Mouse (Mus musculus): ENCODE results near the gene Znrf2.

The Znrf2 gene

DNA sequence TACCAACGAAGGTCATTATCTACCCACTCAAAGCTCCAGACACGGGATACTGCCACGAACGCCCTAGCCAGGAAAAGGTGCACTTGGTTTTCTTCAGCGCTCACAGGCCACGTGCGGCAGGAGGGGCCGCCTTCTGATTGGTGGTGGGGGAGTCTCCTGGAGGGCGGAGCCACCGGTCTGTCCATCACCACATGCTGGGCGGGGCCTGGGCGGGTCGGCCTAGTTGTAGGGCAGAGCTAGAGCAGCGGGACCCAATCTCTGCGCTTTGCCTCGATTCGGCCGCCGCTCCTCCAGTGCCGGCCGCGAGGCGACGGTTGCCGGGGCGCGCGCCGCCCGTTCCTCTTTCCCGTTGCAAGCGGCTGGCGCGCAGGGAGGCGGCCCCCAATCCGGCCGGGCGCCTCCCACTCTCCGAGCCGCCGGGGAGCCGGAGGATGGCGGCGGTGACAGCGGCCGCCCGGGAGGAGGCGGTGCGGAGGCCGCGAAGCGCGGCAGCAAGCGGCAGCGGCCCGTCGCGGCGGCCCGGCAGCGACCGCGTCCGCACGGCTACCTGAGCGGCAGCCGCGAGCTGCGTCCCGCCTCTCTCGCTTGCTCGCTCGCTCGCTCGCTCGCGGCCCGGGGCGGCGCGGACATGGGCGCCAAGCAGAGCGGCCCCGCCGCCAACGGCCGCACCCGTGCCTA is at the start of gene Znrf2:
Gene Znrf2 (plus strand): TSS at position 529 of the 678 bp plus-strand sequence.
- peak; percentile 93 for DNase-seq (ENCODE audit: extremely low read depth, insufficient read length, low spot score)

DNA sequence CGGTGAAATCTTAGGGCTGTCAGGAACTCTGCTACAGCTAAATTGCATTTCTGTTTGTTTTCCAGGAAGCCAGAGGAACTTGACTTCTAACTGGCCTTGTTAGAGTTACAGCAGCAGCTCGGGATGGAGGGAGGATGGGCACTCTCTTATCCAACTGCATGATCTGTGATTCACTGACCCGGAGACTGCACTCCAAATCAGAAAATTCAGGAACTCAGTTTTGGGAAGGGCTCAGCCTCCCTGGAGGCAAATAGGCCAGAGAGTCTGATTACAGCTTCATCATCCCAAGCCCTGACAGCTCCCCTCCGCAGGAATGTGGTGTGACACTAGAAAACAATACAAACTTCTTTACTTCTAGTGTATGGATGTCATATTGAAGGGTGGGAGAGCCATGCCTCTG is 49.0 kb upstream of the Znrf2 start:
- no peak for DNase-seq (ENCODE audit: extremely low read depth, insufficient read length, low spot score)

DNA sequence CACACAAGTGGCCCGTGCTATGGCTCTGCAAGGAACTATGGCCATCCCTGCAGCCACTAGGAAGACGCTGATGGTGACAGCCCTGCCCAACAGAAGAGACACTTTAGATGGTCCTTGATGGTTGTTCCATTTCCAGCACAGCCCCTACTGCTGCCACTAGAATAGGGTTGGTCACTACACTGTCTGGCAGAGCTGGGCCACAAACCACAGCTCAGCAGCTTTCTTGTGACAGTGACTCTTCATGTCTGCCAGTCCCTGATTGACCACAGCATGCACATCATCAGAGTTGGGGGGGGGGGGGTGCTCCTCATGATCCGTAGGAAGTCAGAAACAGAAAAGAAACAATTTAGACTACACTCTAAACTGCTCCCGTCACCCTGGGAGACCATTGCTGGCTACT is 46.0 kb upstream of the Znrf2 start:
- no peak for DNase-seq (ENCODE audit: extremely low read depth, insufficient read length, low spot score)

DNA sequence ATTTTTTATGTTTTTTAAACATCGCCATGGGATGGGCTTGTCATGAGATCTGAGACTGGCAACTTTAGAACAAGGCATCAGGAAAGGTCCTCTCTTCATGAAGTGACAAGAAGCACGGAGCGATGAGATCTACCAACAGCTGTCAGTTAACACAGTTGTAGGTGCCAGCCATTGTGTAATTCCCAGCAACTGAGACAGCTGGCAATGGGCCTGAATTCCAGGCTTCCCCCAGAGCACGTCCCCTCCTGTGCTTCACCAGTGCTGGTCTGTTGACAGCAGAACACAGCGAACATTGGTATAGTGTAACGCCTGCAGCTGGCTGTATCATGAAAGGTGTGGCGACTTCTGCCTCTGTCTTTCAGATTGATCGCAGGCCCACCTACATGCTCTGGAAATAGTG is 45.5 kb upstream of the Znrf2 start:
- DNase-seq (ENCODE audit: extremely low read depth, insufficient read length, low spot score) = peak; percentile 16

DNA sequence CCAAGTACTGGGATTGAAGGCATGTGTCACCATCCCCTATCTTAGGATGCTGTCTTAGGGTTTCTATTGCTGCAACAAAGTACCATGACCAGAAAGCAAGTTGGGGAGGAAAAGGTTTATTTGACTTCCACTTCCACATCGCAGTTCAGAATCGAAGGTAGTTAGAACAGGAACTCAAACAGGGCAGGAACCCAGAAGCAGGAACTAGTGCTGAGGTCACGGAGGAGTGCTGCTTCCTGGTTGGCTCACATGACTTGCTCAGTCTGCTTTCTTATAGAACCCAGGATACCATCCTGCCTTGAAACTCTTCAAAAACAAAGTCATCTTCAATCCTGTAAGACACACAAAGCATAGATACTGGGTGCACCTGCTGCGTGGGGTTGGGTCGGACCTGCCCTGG is 44.6 kb upstream of the Znrf2 start:
- DNase-seq (ENCODE audit: extremely low read depth, insufficient read length, low spot score) = no peak

DNA sequence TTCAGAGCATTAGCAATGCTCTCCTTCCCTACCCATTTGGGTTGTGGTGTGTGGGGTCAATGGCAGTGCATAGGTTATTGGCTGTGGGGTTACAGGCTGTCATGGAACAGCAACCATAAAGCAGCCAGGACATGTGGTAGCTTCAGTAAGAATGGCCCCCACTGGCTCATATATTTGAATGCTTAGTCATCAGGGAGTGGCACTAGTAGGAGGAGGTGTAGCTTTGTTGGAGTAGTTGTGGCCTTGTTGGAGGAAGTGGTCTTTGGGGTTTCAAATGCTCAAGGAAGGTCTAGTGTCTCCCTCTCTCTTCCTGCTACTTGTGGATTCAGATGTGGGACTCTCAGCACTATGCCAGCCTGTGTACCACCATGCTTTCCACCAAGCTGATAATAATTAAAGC is 41.0 kb upstream of the Znrf2 start:
- no peak for DNase-seq (ENCODE audit: extremely low read depth, insufficient read length, low spot score)

DNA sequence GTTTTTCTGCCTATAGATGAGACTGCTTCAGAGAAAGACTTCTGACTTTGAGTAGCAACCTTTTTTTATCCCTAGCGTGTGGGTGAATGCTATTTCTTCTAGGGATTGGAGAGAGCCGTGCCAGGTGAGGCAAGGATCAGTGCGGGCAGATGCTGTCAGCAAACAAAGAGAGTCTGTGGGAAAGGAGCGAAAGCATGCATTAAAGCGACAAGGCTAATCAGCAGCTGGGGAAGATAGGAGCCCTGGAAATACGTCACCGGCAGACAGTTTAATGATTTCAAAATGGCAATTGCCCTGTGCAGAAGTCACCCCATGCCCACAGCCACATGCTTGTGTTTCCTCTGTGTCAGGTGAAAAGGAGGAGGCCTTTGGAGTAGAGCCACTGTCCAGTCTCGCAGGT is 39.1 kb upstream of the Znrf2 start:
- DNase-seq (ENCODE audit: extremely low read depth, insufficient read length, low spot score) = no peak

DNA sequence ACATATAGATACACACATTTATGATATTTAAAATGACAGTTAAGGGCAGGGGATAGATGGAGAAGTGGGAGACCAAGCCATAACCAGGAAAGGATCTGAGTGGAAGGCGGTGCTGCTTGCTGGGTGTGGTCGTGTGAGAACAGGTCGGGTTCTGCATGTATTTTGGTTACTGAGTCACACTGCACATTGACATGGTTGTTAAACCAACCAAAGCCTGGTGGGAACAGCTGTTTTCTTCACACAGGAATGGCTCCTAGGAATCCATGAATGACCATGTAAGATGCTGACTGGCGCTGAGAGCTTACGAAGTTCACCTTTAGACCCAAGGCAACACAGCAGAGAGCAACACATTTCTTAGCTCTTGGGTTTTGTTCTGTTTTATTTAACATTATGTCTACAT is 36.7 kb upstream of the Znrf2 start:
- no peak for DNase-seq (ENCODE audit: extremely low read depth, insufficient read length, low spot score)

DNA sequence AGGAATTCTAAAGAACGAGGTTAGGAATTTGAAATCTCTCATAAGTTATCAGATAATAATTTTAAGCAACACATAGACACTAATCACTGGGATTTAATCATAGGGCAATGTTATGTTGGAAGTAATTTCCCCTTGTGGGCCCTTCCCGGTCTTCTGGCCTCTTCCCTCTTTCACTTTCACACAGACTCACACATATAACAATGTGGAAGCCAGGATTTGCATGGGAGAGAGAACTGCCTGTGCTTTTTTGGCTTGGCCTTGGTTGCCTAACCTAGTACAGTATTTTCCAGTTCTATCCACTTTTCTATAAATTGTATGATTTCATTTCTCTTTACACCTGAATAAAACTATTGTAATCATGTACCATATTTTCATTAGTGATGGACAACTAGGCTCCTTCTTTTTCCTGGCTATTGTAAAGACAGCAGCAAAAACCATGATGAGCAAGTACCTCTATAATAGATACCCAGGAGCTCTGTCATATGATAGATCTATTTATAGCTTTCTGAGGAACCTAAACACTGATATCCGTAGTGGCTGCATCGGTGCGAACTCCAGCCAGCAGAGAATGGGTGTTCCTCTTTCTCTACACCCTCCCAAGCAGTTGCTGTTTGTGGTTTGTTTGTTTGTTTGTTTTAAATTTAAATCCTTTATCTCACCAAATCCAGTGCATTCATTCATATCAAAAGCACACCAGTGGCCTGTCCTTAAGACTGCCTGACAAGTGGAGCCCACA is 36.0 kb upstream of the Znrf2 start:
- DNase-seq (ENCODE audit: extremely low read depth, insufficient read length, low spot score) = no peak

DNA sequence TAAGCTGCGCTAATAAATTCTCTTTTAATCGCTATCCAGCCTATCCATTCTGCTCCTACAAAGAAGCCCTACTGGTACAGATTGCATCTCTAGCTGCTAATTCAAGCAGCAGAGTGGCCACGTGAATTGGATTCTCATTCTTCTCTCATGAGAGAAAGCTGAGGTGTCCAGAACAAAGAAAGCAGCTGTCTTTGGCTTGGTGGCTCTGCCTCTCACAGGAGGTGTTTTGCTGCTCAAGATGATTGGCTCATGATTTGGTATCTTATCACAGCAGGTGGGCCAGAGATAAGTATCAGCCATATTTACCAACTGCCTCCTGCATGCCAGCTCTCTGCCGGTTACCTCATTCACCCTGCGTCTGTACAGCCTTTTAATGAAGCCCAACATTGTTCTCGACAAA is 34.8 kb upstream of the Znrf2 start:
- no peak for DNase-seq (ENCODE audit: extremely low read depth, insufficient read length, low spot score)

DNA sequence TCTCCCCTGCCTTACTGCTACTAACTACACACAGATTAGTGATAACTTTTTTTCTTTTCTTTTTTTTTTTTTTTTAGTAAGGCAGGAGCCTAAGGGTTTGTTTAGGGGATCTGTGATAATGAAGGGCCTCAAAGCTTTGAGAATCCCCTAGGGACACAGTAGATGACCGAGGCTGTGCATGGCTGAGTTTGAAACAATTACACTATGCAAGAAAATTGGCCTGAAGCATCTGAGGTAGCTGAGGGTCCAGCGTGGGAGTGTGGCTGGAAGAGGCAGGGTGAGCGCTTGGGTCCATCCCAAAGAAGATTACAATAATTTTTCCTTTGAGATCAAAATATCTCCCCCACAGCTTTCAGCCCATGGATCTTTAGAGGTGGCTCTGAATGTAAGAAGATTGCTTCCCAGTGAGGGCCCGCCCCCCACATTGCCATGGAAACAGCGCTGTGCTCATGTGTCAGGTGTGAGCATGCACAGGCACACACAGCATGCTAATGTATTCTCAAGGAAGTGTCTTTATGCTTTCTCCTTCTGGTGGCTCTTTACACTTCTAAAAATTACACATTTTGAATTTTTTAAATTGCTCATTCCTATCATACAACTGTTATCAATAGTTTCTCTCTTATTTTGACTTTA is 31.5 kb upstream of the Znrf2 start:
- no peak for DNase-seq (ENCODE audit: extremely low read depth, insufficient read length, low spot score)

DNA sequence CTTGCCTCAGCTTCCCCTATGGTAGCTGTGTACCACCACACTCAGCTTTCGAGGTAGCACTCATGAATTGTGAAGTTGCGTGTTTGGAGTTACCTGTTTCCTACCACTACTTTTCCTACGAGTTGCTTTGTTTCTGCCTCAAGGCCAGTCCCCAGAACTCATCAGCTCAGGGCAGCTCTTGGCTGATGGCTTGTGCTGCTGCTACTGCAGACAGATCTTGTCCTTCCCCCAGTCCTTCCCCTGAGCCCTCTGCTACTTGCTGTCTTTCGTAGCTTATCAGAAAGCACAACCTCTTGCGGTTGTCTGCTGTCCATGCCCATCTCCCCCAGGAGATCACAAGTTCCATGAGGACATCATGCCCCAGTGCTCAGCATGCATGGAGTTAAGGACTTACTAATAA is 29.9 kb upstream of the Znrf2 start:
- no peak for DNase-seq (ENCODE audit: extremely low read depth, insufficient read length, low spot score)

DNA sequence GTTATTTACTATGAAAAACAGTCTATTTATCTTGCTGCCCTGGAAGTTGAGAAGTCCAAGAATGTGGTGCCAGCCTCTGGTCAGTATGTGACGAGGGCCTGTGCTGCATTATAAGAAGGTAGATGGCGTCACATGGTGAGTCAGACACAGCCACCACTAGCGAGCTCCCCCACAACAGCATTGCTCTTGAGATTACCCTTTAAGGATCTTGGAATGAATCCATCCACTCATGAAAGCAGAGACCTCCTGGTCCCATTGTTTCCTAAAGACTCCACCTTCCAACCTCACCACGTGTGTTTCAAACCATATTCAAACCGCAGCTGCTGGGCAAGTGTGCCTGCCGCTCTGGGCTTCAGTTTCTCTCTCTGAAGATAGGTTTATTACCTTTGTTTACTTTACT is 28.2 kb upstream of the Znrf2 start:
- DNase-seq (ENCODE audit: extremely low read depth, insufficient read length, low spot score) = no peak

DNA sequence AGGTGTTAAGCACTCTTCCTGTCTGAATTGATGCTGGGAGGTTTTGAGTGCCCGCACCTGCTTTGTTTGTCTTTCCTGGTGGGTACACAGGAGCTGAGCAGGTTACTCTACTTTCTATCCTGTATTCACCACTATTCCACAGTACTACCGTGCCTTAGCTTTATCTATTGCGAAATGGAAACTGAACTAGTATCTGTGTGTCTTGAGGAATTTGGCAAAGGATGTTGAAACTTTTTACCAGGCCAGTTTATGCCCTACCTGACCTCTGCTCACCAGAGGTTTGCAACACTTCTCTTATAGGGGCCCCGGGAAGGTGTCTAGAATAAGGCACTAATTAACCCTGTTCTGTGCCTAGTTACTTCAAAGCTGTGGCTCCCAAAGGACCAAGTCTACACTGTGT is 27.6 kb upstream of the Znrf2 start:
- DNase-seq (ENCODE audit: extremely low read depth, insufficient read length, low spot score) = no peak

DNA sequence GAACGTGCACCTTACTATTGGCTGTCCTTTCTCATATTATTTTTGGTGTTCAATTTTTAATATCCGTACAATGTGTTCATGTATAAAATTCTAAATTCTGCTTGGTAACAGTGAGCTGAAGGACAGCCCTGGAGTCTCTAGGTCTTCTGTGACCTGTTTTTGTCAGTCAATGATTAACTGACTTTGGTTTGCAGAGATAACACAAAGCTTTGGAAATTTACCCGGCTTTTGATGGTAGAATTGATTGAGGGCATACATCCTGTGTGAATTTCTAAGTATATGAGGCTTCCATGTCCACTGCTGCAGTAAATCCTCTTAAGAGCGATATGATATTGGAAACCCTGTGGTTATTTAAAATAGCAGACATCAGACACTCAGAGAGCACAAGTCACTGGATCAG is 26.6 kb upstream of the Znrf2 start:
- DNase-seq (ENCODE audit: extremely low read depth, insufficient read length, low spot score) = no peak

DNA sequence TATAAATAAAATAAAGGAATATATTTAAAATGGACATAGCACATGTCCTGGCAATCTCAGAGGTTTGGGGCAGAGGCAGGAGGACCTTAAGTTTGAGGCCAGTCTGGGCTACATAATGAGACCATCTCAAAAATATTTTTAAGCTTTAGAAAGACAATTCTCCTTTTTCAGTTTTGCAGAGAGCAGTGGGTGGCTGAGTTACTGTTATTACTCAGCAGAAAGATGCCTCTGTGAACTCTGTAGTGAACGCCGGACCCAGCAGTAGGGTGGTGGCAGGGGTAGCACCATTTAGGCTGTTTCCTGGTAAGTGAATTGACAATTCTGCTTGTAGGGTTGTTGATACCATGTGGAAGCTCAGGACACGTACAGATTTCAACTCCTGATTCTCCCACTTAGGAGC is 22.9 kb upstream of the Znrf2 start:
- DNase-seq (ENCODE audit: extremely low read depth, insufficient read length, low spot score) = no peak

DNA sequence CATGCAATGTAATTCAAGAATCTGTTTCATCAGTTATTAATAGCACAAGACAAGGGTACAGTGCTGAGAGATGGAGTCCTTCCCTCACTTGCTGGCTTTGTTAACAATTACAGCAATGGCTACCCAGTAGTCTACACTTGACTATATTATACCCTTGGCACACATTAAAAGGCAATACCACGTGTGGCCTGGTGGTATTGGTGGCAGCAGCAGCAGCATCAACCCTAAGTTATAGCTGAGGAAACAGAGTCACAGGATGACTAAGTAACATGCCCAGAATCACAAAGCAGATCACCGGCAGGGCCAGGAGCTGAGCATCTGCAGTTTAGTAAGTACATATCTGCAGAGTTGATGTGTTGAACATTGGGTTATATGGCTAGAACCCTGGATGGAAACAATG is 22.3 kb upstream of the Znrf2 start:
- no peak for DNase-seq (ENCODE audit: extremely low read depth, insufficient read length, low spot score)

DNA sequence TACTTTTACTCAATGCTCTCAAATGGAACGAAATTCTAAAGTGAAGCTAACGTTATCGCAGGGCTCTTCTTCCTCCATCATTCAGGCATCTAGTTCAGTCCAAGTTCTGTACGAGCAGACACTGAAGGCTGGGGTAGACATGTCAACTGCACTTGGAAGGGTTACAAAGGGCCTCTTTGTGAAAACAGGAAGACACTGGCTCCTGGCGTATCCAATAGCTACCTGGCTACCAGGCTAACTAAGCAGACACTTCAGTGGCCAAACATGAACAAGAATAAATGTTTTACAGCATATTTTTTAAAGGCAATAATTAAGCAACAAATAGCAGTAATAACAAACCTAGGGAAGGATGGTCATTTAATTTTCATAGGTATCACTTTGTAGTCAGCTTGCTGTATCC is 21.7 kb upstream of the Znrf2 start:
- DNase-seq (ENCODE audit: extremely low read depth, insufficient read length, low spot score) = no peak

DNA sequence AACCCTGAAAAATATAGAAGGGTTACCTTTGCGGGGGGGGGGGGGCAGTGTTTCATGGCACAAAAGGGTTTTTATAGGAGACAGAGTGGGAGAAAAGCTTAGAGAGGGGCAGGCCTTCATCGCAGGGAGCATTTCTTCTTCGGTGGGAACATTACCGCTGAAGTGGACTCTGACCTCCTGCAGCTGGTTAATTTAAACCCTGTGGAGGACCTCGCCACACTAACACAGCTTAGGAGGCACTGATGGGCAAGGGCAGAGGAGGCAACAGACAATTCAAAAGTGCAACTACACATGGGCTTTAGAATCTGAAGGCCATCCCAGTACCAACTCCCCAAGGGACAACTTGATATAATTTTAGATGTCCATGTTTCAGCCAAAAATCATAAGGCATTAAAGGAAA is 20.7 kb upstream of the Znrf2 start:
- DNase-seq (ENCODE audit: extremely low read depth, insufficient read length, low spot score) = no peak

DNA sequence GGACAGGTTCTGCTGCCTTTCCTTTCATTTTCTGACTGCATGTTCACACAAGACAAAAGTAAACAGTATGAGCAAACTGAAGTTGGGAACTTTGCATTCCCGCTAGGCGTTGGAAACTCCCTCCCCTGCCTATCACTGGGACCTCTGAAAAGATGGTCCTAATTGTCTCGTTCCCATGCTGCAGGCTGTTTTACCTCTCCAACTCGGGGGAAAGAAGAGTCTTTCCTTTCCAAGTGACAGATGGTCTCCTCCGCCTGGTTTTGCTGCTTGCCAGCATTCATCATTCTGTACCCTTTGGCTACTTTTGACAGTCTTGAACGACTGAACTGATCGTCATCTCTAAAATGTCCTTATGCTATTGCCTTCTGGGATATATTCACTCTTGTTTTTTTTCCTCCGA is 14.4 kb upstream of the Znrf2 start:
- DNase-seq (ENCODE audit: extremely low read depth, insufficient read length, low spot score) = no peak

DNA sequence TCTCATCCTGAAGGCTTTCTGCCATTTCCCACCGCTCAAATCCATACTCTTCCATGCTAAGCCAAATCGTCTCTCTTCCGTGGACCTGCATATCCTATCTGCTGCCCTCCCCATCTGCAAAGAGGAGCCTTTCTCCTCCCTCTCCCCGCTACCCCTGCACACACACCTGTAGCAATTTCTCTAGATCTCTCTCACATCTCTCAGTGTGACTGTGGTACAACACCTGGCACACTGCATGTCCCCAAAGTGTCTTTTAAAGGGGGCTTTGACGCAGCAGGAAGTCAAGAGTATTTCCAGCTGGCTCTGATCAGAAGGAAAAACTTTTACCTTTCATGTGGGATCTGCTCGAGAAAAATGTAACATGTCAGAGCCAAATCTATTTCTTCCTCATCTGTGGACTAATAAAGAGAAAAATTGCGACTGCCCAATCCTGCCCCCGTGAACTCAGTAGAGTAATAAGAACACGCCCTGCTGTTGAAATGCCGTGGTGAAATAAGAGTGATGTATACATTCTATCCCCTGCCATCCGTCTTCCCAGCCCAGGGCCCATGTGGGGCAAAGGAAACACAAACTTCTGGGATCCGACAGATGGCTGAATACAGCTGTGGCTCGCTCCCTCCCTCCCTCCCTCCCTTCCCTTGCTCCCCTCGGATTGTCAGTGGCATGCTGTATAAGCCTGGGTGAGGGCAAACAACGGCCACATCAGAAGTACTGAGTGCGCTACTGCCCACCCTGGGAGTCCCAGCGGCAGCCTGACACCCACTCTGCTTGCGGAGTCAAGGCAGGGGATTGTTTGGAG is 12.5 kb upstream of the Znrf2 start:
- no peak for DNase-seq (ENCODE audit: extremely low read depth, insufficient read length, low spot score)
